50 mouse cellular contexts compared by ENCODE assay signal in genomic region chr9:104034231-104034630, GRCm38 (mm10). TPM values are rescaled to one million over a fixed set of nuclear protein-coding genes. Genes with fewer than 3 reads are reported as not detected.
"Had no signal": no experiment of that assay in that cellular context is flagged by ENCODE, and none has a peak within 500 bp of the region (broad histone marks: within the 10 kb centered on the region; RNA-seq: fewer than 3 reads in every experiment).

No protein-coding gene starts in this region.

- H3K4me1 ChIP-seq: hindbrain, embryonic 12.5 days; hindbrain, embryonic 13.5 days; hindbrain, embryonic 15.5 days; intestine, embryonic 15.5 days; kidney, embryonic 15.5 days had no signal

- H3K36me3 ChIP-seq: intestine, embryonic 15.5 days had no signal

- H3K27ac ChIP-seq: heart, embryonic 13.5 days; heart, embryonic 15.5 days; hindbrain, embryonic 10.5 days; hindbrain, embryonic 12.5 days; hindbrain, embryonic 13.5 days; hindbrain, embryonic 14.5 days; hindbrain, embryonic 15.5 days; hindbrain, postnatal 0 days; intestine, embryonic 15.5 days; kidney, embryonic 15.5 days; kidney, postnatal 0 days; layer of hippocampus, adult 2 months had no signal

- DNase-seq: heart, postnatal 10 days; heart, postnatal 14 days; heart, postnatal 36 days; heart, postnatal 4 days; kidney, adult 11 months; kidney, adult 18-20 months; kidney, adult 2 months; kidney, adult 8-10 months; kidney, adult 9 months; kidney, postnatal 10 days; kidney, postnatal 14 days; kidney, postnatal 25 days; kidney, postnatal 36 days; kidney, postnatal 4 days; layer of hippocampus, adult 9-11 months; layer of hippocampus, postnatal 36 days had no signal

- H3K27me3 ChIP-seq: heart, embryonic 12.5 days; heart, embryonic 13.5 days; heart, embryonic 15.5 days; hindbrain, embryonic 12.5 days; hindbrain, embryonic 13.5 days; hindbrain, embryonic 15.5 days; intestine, embryonic 15.5 days; kidney, embryonic 15.5 days had no signal

- H3K4me2 ChIP-seq: heart, embryonic 11.5 days; heart, embryonic 12.5 days; heart, embryonic 13.5 days; heart, embryonic 15.5 days; hindbrain, embryonic 12.5 days; hindbrain, embryonic 13.5 days; hindbrain, embryonic 14.5 days; hindbrain, embryonic 15.5 days; intestine, embryonic 15.5 days; kidney, embryonic 15.5 days had no signal

- H3K4me3 ChIP-seq: heart, embryonic 12.5 days; heart, embryonic 13.5 days; heart, embryonic 15.5 days; hindbrain, embryonic 10.5 days; hindbrain, embryonic 12.5 days; hindbrain, embryonic 13.5 days; hindbrain, embryonic 15.5 days; intestine, embryonic 15.5 days; kidney, embryonic 15.5 days; layer of hippocampus, adult 2 months had no signal

- ATAC-seq: hindbrain, embryonic 16.5 days; hindbrain, postnatal 0 days; inflammation-experienced regulatory T-cells, adult 6 months; intestine, embryonic 15.5 days; intestine, embryonic 16.5 days; intestine, postnatal 0 days had no signal

- H3K9ac ChIP-seq: heart, embryonic 12.5 days; heart, embryonic 13.5 days; heart, embryonic 15.5 days; hindbrain, embryonic 12.5 days; hindbrain, embryonic 13.5 days; hindbrain, embryonic 14.5 days; hindbrain, embryonic 15.5 days; intestine, embryonic 15.5 days; kidney, embryonic 15.5 days had no signal

- H3K9me3 ChIP-seq: heart, embryonic 12.5 days; heart, embryonic 13.5 days; heart, embryonic 15.5 days; hindbrain, embryonic 10.5 days; hindbrain, embryonic 12.5 days; hindbrain, embryonic 13.5 days; hindbrain, embryonic 15.5 days; intestine, embryonic 15.5 days; kidney, embryonic 15.5 days had no signal

RNA-seq across cellular contexts. Expression of gene Gm28305, which starts 6.2 kb away (rescaled TPM):
- total RNA-seq: heart, postnatal 10 days; heart, postnatal 14 days; heart, postnatal 25 days; heart, postnatal 36 days; heart, postnatal 4 days; hematopoietic stem cell, adult 5-6 weeks; hindbrain, postnatal 0 days; layer of hippocampus, adult 18-20 months; layer of hippocampus, adult 2 months; layer of hippocampus, adult 8-10 months; layer of hippocampus, postnatal 10 days; layer of hippocampus, postnatal 14 days; layer of hippocampus, postnatal 25 days; layer of hippocampus, postnatal 36 days; left cerebral cortex, adult 18-20 months had no signal
- polyA plus RNA-seq: heart, embryonic 11.5 days; heart, embryonic 12.5 days; heart, embryonic 13.5 days; heart, embryonic 14.5 days; heart, embryonic 15.5 days; heart, embryonic 16.5 days; heart, postnatal 0 days; hindbrain, embryonic 10.5 days; hindbrain, embryonic 11.5 days; hindbrain, embryonic 12.5 days; hindbrain, embryonic 13.5 days; hindbrain, embryonic 14.5 days; hindbrain, embryonic 15.5 days; hindbrain, embryonic 16.5 days; hindbrain, postnatal 0 days; inflammation-experienced regulatory T-cells, adult 6 months; intestine, embryonic 14.5 days; intestine, embryonic 15.5 days; intestine, embryonic 16.5 days; intestine, postnatal 0 days; kidney, adult 2 months; kidney, embryonic 14.5 days; kidney, embryonic 15.5 days; kidney, embryonic 16.5 days; kidney, postnatal 0 days; large intestine, adult 2 months had no signal
